Mouse (Mus musculus): ENCODE results near the gene Sash3.

GRCm38 (mm10) chrX:48139368-48140285, 6.6 kb upstream of the Sash3 start:
- TF ChIP-seq CTCF (IDR thresholded peaks at IDR 0.05; ENCODE audit: insufficient read depth, low read depth, low read length) = no peak
- TF ChIP-seq POLR2A (IDR thresholded peaks at IDR 0.05; ENCODE audit: insufficient read depth, low read depth, low read length) = no peak
